Mouse (Mus musculus): Measurements from ENCODE around the gene Snai1.
A peak's percentile ranks its signal among the peaks of the same experiment; 100 is the strongest.

The Snai1 gene

GRCm38 (mm10) chr2:167519606-167520252 lies 18.3 kb upstream of the Snai1 start:
- DNase-seq = peak in 1 of 2 experiments; percentile 35

DNA sequence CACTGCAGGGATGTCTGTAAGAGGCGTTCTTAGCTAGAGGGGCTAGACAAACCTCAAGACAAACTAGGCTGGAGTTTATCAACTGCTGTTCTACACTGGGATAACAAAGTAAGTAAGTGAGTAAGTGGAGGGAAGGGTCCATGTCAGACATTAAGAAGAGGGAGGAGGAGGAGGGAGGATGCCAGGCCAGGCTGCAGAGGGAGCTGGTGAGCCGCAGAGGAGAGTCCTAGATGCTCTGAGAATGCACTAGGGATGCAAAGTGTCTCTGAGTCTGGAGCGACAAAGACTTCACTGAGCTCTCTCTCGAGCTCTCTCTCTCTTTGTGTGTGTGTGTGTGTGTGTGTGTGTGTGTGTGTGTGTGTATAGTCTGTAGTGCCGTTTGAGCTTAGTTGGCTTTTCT lies 9.7 kb upstream of the Snai1 start:
- DNase-seq = peak; percentile 58 to 62

GRCm38 (mm10) chr2:167529935-167530513 lies 8.0 kb upstream of the Snai1 start:
- no peak for DNase-seq

DNA sequence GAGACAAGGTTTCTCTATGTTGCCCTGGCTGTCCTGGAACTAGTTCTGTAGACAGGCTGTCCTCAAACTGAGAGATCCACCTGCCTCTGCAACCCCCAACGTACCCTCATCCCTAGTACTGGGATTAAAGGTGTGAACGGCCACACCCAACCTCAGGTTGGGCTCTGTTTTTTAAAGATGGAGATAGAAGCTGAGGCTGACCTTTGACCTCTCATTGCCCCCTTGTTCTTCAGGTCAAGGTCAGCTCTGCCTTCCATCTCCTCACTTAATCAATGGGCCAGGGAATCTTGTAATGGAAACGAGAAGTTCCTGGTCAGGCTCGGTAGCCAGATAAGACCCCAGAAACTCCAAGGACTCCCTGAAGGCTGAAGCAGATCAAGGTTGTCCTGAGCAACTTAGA lies 7.5 kb upstream of the Snai1 start:
- DNase-seq = no peak

GRCm38 (mm10) chr2:167532131-167532530 lies 5.9 kb upstream of the Snai1 start:
- peak; percentile 62 to 68 for DNase-seq

GRCm38 (mm10) chr2:167533880-167534279 lies 4.1 kb upstream of the Snai1 start:
- no peak for DNase-seq

GRCm38 (mm10) chr2:167536320-167536945 lies 1.6 kb upstream of the Snai1 start:
- no peak for DNase-seq

- peak in 1 of 2 experiments; percentile 45 for DNase-seq
Observed at GRCm38 (mm10) chr2:167538671-167539306, 794 bp downstream of the Snai1 start.

DNA sequence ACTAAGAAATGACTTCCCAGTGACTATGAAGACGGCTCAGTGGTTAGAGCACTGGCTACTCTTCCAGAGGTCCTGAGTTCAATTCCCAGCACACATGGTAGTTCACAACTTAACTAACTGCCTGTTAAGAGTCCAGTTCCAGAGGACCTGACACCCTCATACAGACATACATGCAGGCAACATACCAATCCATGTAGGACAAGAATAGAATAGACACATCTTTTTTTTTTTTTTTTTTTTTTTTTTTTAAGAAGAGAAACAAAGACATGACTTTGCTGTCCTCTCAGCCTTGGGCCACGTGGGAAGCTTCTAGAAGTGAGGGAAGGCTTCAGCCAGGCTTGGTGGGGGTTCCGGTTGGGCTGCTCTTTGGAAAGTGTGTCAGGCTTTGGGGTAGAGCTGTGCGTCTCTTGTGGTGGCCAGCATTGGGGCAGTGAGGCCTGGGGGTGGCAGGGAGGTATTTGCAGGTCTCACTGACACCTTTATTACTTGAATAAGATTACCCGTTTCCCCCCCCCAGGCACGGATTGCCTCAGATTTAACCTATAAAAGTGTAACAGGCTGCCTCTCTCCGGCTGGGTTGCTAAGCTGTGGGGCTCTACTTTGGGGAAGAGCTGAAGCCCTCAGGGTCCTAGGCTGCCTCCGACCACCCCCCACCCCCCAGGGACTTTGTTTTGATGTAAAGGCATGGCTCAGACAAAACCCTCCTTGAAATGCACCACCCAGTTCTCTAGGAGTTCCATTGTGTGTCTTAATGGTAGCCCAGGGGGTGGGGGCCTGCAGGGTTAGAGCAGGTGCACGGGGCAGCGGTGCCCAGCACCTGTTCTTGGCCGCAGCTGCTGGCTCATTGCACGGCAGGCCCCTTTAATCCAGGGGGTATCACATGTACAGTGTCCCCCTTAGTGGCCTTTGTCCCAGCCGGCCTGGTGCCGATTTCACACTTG lies 1.8 kb downstream of the Snai1 start:
- DNase-seq = no peak

GRCm38 (mm10) chr2:167540477-167541110 lies 2.6 kb downstream of the Snai1 start:
- no peak for DNase-seq

GRCm38 (mm10) chr2:167541324-167541723 lies 3.3 kb downstream of the Snai1 start:
- DNase-seq = no peak

- no peak for DNase-seq
Observed at GRCm38 (mm10) chr2:167541761-167542160, 3.8 kb downstream of the Snai1 start.

DNA sequence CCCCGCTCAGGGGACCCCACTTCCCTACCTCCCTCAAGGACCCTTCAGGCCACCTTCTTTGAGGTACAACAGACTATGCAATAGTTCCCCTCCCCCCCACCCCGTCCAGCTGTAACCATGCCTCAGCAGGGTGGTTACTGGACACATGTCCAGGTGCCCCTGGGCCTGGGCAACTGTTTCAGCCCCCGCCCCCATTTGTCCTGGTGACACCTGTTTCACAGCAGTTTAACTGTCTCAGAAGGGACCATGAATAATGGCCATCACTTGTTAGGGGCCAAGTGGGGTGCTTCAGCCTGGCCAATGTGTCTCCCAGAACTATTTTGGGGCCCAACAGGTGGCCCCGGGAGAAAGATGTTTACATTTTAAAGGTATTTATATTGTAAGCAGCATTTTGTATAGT lies 4.4 kb downstream of the Snai1 start:
- DNase-seq = no peak

DNA sequence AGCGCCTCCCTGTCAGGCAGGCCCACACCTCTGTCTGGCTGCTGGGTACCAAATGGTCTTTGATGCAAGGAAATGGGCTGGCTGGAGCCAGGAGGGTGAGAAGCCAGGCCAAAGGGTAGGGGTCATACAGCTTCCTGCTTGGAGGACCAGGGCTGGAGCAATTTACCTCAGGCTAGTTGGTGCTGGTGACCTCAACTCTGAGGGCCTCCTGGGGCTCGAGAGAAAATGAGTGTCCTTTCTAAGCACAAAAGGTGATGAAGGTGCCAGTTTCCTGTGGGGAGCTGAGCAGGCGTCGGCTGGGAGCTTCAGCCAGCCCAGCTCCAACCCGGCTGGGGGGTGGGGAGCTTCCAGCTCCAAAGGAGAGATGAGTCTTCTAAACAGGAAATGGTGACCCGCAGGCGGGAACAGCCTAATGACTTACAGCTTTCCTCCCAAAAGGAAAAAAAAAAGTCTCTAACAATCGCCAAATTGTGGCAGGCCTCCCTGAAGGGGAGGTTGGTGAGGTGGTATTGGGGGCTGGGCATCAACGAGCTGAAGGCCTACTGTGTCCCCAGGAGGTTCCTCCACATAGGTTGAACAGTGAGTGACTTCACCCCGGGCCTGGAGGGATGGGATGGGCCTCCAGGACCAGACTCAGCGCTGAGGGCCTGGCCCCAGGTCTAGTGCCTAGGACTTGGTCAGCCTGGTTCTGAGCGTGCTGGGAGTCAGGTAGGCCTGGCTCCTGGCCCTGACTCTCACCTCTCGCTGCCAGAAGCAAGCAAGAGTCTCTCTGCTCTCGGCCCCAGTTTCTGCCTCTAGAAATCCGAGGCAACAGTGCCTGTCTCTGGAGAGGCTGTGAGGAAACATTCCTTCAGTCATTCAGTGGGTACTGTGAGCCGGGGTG lies 5.4 kb downstream of the Snai1 start:
- DNase-seq = no peak

GRCm38 (mm10) chr2:167544004-167544356 lies 6.0 kb downstream of the Snai1 start:
- no peak for DNase-seq

- no peak for DNase-seq
Observed at GRCm38 (mm10) chr2:167544456-167544855, 6.5 kb downstream of the Snai1 start.

GRCm38 (mm10) chr2:167546447-167547195 lies 8.6 kb downstream of the Snai1 start:
- no peak for DNase-seq

GRCm38 (mm10) chr2:167547444-167547843 lies 9.4 kb downstream of the Snai1 start:
- no peak for DNase-seq

GRCm38 (mm10) chr2:167548961-167549360 lies 11.0 kb downstream of the Snai1 start:
- no peak for DNase-seq

DNA sequence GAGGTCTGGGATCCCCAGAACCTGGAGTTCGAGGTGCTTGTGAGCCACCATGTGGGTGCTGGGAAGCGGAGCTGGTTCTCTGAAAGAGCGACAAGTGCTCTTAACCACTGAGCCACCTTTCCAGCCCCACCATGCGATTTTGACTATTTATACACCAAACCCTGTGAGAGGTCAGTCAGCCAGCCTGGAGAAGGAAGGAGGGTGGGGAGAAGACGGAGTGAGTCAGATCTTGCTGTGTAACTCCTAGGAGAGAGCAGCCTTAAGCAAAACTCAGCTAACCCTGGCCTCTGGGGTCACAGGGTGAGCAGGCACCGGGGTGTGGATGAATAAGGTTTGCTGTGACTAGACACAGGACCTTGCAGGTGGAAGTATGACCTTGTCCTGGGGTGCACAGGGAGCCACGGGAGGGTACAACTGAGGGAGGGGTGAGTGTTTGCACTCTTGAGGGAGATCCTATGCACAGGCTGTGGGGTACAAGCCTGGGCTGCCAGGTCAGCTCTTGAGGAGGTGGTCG lies 12.4 kb downstream of the Snai1 start:
- DNase-seq = no peak

All from thymus, postnatal 36 days (tissue).